Mouse (Mus musculus) kidney, postnatal 14 days (tissue): ENCODE measurements at regions not wholly inside any gene's neighbourhood (a gene's known extent, or its start where the extent isn't known, plus 50 kb on each side); places are given as distances from the start of the nearest gene placed in this dataset.

Source experiments
- DNase-seq: peaks from one replicate; pipeline ENCODE4 v3.0.0; 2022; ENCODE audit warnings: mixed read lengths

GRCm38 (mm10) chr5:80484676-80485075 lies 535.3 kb upstream of the Adgrl3 start:
- DNase-seq, result no peak

DNA sequence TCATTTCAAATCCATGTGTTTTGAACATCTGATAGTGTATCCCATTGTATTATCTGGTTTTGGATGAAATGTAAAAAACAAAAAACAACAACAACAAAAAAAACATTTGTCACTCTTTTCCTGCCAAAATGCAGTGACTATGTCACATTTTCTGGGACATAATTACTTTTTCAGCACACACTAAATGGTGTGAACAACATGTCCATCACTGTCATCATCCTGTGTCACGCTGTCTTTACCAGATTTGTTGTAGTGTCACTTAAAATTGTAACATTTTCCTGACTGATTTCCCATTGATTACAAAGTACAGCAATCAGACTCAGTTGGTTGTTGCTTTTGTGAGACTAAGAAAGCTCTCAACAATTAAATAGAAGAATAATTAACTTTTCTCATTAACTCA lies 531.6 kb upstream of the Adgrl3 start:
- DNase-seq, result no peak

- DNase-seq, result peak; percentile 18
Observed at GRCm38 (mm10) chr5:80508672-80509071, 511.3 kb upstream of the Adgrl3 start.

- DNase-seq, result no peak
Observed at GRCm38 (mm10) chr5:80539997-80540396, 479.9 kb upstream of the Adgrl3 start.

- no peak for DNase-seq
Observed at GRCm38 (mm10) chr5:80551673-80552072, 468.3 kb upstream of the Adgrl3 start.

- no peak for DNase-seq
Observed at GRCm38 (mm10) chr5:80578741-80579140, 441.2 kb upstream of the Adgrl3 start.

- no peak for DNase-seq
Observed at GRCm38 (mm10) chr5:80611571-80611970, 408.4 kb upstream of the Adgrl3 start.

DNA sequence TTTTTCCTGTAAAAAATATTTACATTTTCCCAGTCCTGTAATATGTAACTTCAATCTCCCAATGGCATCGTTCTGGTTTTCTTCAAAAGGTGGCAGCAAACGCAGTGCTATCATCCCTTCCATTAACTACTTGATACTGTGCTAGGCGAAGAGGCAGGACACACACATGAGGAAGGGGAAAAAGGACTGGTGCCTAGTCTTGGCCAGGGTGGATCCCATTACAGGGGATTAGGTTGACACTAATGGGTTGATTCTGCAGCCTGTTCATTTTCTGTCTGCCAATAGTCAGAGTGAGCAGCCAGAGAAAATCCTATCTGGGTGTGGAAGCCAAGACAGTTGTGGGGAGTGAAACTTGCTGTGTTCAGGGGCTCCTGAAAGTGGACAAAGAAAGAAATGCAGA lies 392.7 kb upstream of the Adgrl3 start:
- no peak for DNase-seq

- no peak for DNase-seq
Observed at GRCm38 (mm10) chr5:80659043-80659442, 360.9 kb upstream of the Adgrl3 start.

- no peak for DNase-seq
Observed at GRCm38 (mm10) chr5:80659530-80659929, 360.4 kb upstream of the Adgrl3 start.

DNA sequence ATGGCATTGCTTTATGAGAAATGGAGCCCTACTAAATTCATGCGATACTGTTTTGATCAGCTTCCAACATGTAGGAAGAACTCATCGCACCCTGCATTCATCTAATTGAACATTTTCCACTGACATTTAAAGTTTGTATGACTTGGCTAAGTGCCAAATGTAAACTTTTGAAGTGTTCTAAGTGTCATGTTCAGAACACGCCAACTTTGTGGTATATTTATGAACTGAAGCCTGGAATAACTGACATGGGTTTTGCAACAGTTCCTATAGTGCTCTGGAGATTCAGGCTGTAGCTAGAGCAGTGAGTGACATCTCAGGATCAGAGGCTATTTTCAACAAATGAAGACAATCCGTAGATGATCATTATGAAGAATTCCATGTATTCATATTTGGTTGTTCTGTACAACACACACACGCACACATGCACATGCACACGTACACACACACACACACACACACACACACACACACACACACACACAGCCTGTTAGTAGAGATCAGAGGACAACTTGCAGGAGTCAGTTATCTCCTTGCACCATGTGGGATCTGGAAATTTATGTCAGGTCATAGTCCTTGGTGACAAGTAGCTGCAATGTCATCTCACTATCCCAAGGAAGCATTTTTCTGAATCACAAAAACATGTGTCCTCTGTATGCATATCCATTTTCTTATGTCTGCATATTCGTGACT lies 349.5 kb upstream of the Adgrl3 start:
- no peak for DNase-seq

DNA sequence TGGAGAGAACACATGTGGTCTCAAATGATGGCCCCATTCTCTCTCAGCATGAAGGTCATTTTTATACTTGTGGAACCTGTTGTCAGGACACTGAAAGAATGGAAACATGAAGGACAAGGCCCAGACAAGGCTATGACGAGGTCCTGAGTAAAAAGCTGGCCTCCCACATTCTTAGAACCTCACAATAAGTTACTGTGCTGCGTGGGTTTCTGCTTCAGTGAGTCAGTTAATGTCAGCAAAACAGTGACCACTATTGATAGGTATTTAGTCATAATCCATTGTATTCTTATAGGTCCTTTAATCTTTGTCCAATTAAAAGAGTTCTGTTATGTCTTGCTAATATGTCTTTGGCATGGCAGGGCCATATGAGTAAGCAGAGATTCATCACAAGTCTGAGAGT lies 336.5 kb upstream of the Adgrl3 start:
- DNase-seq, result no peak

- DNase-seq, result no peak
Observed at GRCm38 (mm10) chr5:80700848-80701247, 319.1 kb upstream of the Adgrl3 start.

- no peak for DNase-seq
Observed at GRCm38 (mm10) chr5:80704732-80705131, 315.2 kb upstream of the Adgrl3 start.

DNA sequence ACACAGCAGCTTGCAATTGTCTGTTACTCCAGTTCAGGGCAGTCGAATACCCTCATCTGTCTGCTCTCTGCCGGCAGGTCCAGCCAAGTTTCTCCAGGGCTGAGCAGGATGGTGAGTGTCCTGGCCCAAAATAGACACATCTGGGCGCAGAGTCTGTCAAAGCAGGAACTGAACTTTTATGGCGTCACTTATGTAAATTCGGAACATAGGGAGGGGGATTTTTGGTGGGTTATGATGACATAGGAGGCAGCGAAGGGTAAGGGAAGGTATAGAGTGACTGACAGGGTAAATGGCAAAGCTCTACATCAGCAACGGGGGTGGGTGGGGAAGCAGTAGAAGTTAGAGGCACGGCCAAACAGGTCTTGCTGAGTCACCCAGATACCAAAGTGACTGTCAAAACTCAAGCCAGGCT lies 313.3 kb upstream of the Adgrl3 start:
- DNase-seq, result no peak
